Mouse (Mus musculus): ENCODE data around the gene Gm20538. TPM values are rescaled to one million over a fixed set of nuclear protein-coding genes. Genes with fewer than 3 reads are reported as not detected.
A peak's percentile ranks its signal among the peaks of the same experiment; 100 is the strongest.

Gene Gm20538
- polyA plus RNA-seq, 1 experiment from 2014 or later = not detected

DNA sequence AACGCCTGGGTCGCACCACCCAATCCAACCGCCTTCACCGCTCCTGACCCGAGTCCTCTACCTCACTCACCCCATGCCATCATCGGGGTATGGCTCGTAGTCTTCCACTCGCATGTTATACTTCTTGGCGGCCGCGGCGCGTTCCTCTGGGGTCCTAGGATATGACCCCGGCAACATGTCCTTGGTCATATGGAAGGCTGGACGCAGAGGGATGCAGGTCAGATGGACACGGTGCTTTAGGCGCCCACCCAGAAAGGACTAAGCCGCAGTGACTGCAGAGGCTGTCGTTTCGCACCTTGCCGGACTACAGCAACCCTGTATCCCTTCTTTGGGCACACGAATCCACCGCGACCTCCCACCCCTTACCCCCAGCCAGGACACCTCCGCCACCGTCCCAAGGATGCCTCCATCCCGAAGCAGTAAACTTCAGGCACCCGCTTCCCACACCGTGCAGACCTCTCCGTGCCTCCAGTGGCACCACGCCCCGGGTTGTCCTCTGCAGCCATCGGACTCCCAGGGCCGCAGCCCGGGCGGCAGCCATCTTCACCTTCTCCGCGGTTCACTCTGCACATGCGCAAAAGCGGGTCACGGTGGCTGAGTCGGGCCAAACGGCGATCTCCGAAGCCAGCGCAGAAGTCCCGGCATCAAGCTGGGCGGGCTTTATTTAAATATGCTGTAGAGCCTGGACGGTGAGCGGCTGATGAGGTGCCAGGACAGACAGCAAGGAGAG lies 2.4 kb upstream of the Gm20538 start, which contains the start of gene Ndufb8:
Ndufb8 (minus strand) TSS at position 580 of the 730 bp plus-strand sequence.
- H3K4me3 ChIP-seq = peak within 1 kb of the TSS; percentile 77
- H3K27ac ChIP-seq = peak within 1 kb of the TSS; percentile 94
- peak; percentile 99 for DNase-seq (ENCODE audit: low spot score)
- H3K36me3 ChIP-seq = peaks cover 37% of the 10 kb centered on the region
- peaks cover 15% of the 10 kb centered on the region for H3K4me1 ChIP-seq
- peaks cover 7% of the 10 kb centered on the region; the same call in 1 of the 2 replicates for H3K27me3 ChIP-seq (ENCODE audit: low read depth, poor library complexity, severe bottlenecking)
- WGBS = under 1% methylated on average over 50 of the region's 50 CpGs
- H3K9me3 ChIP-seq (replicated peaks) = no peaks in the 10 kb centered on the region

DNA sequence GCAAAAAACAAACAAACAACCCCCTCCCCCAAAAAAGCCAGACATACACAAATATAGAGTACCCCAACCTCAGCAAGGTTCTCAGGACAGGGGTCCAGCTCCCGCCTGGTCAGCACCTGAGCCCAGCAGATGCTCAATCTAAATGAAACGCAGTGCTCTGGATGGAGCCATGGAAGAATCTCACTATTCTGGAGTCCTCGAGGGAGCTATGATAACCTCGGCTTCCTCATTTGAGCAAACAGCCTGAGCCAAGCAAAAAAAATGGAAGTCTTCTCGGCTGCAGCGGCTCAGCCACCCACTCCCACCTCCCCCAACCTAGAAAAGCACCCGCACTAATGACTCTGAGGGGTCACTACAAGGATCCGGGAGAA lies 1.8 kb upstream of the Gm20538 start:
- WGBS = 10% methylated on average over 8 of the region's 8 CpGs
- Histone ChIP-seq H3K4me3 (peak overlapping the region; percentile 77), H3K4me1 (peaks cover 15% of the 10 kb centered on the region), H3K36me3 (peaks cover 43% of the 10 kb centered on the region), H3K27ac (peak overlapping the region; percentile 94), H3K27me3 (ENCODE audit: low read depth, poor library complexity, severe bottlenecking) (peaks cover 5% of the 10 kb centered on the region; the same call in 1 of the 2 replicates), H3K9me3 (replicated peaks) (no peaks in the 10 kb centered on the region)
- DNase-seq (ENCODE audit: low spot score) = no peak

DNA sequence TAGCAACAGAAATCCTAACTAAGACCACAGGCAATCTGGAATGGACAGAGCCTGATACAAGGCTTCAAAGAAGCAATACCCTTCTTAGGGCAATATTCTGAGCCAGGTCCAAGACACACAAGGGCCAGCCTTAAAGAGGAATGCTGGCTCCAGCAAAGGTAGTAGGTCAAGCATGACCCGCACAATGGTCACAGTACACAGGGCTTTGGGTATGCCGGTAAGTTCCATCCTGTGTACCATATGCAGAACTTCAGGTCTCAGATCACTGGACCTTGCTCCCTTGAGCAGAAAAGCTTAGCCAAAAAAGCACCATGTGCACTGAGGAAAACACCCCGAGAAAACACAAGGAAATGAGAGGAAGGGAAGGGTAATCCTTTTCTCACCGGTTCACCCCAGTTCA lies 655 bp upstream of the Gm20538 start:
- no peak overlapping the region for H3K27ac ChIP-seq
- H3K4me1 ChIP-seq = peaks cover 15% of the 10 kb centered on the region
- peaks cover 55% of the 10 kb centered on the region for H3K36me3 ChIP-seq
- WGBS = 96% methylated on average over 4 of the region's 4 CpGs
- H3K27me3 ChIP-seq (ENCODE audit: low read depth, poor library complexity, severe bottlenecking) = no peaks in the 10 kb centered on the region
- DNase-seq (ENCODE audit: low spot score) = no peak
- no peak overlapping the region for H3K4me3 ChIP-seq
- no peaks in the 10 kb centered on the region for H3K9me3 ChIP-seq (replicated peaks)

GRCm38 (mm10) chr19:44545321-44546041 lies 7.2 kb downstream of the Gm20538 start, which contains the start of gene Sec31b:
Sec31b (minus strand) TSS chr19:44545864.
- WGBS = under 1% methylated on average over 47 of the region's 47 CpGs
- DNase-seq (ENCODE audit: low spot score) = peak; percentile 79
- Histone ChIP-seq H3K9me3 (replicated peaks) (peaks cover 2% of the 10 kb centered on the region; the same call in 1 of the 2 replicates), H3K4me1 (peaks cover 7% of the 10 kb centered on the region), H3K4me3 (peak within 1 kb of the TSS; percentile 61), H3K27ac (peak within 1 kb of the TSS; percentile 73), H3K36me3 (peaks cover 28% of the 10 kb centered on the region), H3K27me3 (ENCODE audit: low read depth, poor library complexity, severe bottlenecking) (0 out of 2 replicates have a peak, but pooled peaks cover 7% of the 10 kb centered on the region)

GRCm38 (mm10) chr19:44544775-44545174 lies 7.9 kb downstream of the Gm20538 start:
- Histone ChIP-seq H3K4me1 (peaks cover 7% of the 10 kb centered on the region), H3K27me3 (ENCODE audit: low read depth, poor library complexity, severe bottlenecking) (0 out of 2 replicates have a peak, but pooled peaks cover 7% of the 10 kb centered on the region), H3K9me3 (replicated peaks) (peaks cover 2% of the 10 kb centered on the region; the same call in 1 of the 2 replicates), H3K4me3 (peak overlapping the region; percentile 61), H3K36me3 (peaks cover 21% of the 10 kb centered on the region), H3K27ac (no peak overlapping the region)
- DNase-seq (ENCODE audit: low spot score) = peak; percentile 78
- WGBS = 3% methylated on average over 13 of the region's 13 CpGs

GRCm38 (mm10) chr19:44544372-44544771 lies 8.3 kb downstream of the Gm20538 start:
- Histone ChIP-seq H3K4me1 (peaks cover 7% of the 10 kb centered on the region), H3K27me3 (ENCODE audit: low read depth, poor library complexity, severe bottlenecking) (0 out of 2 replicates have a peak, but pooled peaks cover 7% of the 10 kb centered on the region), H3K27ac (no peak overlapping the region), H3K9me3 (replicated peaks) (peaks cover 2% of the 10 kb centered on the region; the same call in 1 of the 2 replicates), H3K4me3 (peak overlapping the region; percentile 61; the same call in 1 of the 2 replicates), H3K36me3 (peaks cover 17% of the 10 kb centered on the region)
- WGBS = 65% methylated on average over 10 of the region's 10 CpGs
- no peak for DNase-seq (ENCODE audit: low spot score)

GRCm38 (mm10) chr19:44542694-44543178 lies 9.9 kb downstream of the Gm20538 start:
- 88% methylated on average over 8 of the region's 8 CpGs for WGBS

GRCm38 (mm10) chr19:44537416-44537815 lies 15.2 kb downstream of the Gm20538 start:
- H3K27ac ChIP-seq = no peak overlapping the region
- no peak overlapping the region for H3K4me3 ChIP-seq

More at GRCm38 (mm10) chr19:44542694-44543178, 9.9 kb downstream of the Gm20538 start:
- H3K27me3 ChIP-seq (ENCODE audit: low read depth, poor library complexity, severe bottlenecking) = 0 out of 2 replicates have a peak, but pooled peaks cover 7% of the 10 kb centered on the region
- H3K9me3 ChIP-seq (replicated peaks) = peaks cover 2% of the 10 kb centered on the region; the same call in 1 of the 2 replicates
- H3K4me3 ChIP-seq = no peak overlapping the region
- no peak overlapping the region for H3K27ac ChIP-seq
- peaks cover under 1% of the 10 kb centered on the region; the same call in 1 of the 2 replicates for H3K36me3 ChIP-seq
- H3K4me1 ChIP-seq = peaks cover 7% of the 10 kb centered on the region
- DNase-seq (ENCODE audit: low spot score) = no peak

DNA sequence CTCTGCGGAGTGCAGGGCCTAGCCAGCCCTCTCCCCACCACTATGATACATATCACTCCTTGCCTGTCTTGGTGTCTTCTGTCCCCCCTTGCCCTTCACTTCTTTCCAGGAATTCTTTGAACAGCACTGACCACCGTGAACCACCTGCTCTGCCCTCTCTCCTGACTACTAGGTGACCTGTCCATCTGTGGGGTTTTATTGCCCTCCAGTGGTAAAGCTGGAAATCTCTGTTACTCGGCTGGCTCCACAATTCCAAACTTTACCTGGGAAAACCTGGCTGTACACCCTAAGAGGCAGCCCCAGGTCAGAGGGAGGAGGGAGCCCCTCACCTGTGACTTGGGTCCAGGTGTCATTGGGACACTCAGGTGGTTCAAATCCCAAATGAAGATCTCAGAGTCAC lies 17.3 kb downstream of the Gm20538 start:
- H3K27ac ChIP-seq = no peak overlapping the region
- 39% methylated on average over 3 of the region's 3 CpGs for WGBS
- H3K9me3 ChIP-seq (replicated peaks) = no peaks in the 10 kb centered on the region; the same call in 1 of the 2 replicates
- H3K36me3 ChIP-seq = no peaks in the 10 kb centered on the region
- peaks cover 17% of the 10 kb centered on the region for H3K27me3 ChIP-seq (ENCODE audit: low read depth, poor library complexity, severe bottlenecking)
- no peak overlapping the region for H3K4me3 ChIP-seq
- H3K4me1 ChIP-seq = peaks cover 6% of the 10 kb centered on the region; the same call in 1 of the 2 replicates
- DNase-seq (ENCODE audit: low spot score) = no peak

More at GRCm38 (mm10) chr19:44537416-44537815, 15.2 kb downstream of the Gm20538 start:
- peaks cover 5% of the 10 kb centered on the region; the same call in 1 of the 2 replicates for H3K27me3 ChIP-seq (ENCODE audit: low read depth, poor library complexity, severe bottlenecking)
- H3K9me3 ChIP-seq (replicated peaks) = peaks cover 2% of the 10 kb centered on the region; the same call in 1 of the 2 replicates
- 88% methylated on average over 8 of the region's 8 CpGs for WGBS
- H3K4me1 ChIP-seq = peaks cover 6% of the 10 kb centered on the region; the same call in 1 of the 2 replicates
- no peak for DNase-seq (ENCODE audit: low spot score)
- no peaks in the 10 kb centered on the region for H3K36me3 ChIP-seq

DNA sequence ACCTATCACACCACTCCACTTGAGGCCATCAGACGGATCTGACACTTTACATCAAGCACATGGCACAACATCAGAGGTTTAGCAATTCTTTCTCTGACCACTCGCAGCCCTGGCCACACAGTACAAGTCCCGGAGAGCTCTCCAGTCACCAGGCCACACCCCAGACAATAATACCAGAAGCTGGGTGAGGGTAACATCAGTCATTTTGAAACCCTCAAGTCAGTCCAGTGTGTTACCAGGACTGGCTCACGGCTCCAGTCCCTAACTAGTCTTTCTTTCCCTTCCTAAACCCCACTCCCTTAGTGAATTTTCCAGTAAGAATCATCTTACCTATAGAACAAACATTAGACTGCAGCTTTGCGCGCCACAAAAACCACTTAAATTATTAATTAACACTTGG lies 22.6 kb downstream of the Gm20538 start:
- 86% methylated on average over 6 of the region's 6 CpGs for WGBS
- Histone ChIP-seq H3K9me3 (replicated peaks) (no peaks in the 10 kb centered on the region), H3K36me3 (no peaks in the 10 kb centered on the region), H3K4me1 (peaks cover 6% of the 10 kb centered on the region; the same call in 1 of the 2 replicates), H3K27me3 (ENCODE audit: low read depth, poor library complexity, severe bottlenecking) (peaks cover 17% of the 10 kb centered on the region), H3K4me3 (no peak overlapping the region), H3K27ac (no peak overlapping the region)
- no peak for DNase-seq (ENCODE audit: low spot score)

DNA sequence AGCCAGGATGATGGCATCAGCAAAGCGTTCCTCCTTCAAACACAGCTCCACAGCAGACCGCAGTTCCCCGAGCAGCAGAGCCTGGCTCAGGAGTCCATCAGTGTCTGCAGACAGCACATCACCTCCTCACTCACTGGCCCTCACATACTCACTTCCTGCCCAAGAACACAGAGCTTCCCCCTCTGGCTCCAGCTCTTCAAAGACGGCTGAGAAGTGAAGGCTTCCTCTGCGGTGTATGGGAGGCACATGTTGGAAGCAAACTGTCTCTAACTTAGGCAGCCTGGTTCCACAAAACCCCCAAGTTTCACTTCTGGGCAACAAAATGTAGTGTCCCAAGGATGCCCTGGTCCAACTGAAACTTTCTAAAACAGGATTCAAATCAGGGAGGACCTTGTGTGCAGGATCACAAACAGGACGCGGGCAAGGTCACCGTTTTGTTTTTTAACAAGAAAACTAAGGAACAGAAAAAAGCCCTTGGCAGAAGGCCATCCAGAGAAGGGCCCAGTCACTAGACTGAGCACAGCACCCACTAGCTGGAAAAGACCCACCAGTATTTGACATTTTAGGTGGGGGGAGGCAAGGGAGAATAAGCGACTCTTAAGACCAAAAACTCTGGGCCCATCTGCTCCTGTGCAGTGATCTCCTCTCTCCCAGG lies 27.0 kb downstream of the Gm20538 start:
- H3K36me3 ChIP-seq = no peaks in the 10 kb centered on the region
- no peak for DNase-seq (ENCODE audit: low spot score)
- no peak overlapping the region for H3K4me3 ChIP-seq
- H3K27ac ChIP-seq = no peak overlapping the region
- H3K4me1 ChIP-seq = no peaks in the 10 kb centered on the region
- H3K27me3 ChIP-seq (ENCODE audit: low read depth, poor library complexity, severe bottlenecking) = 0 out of 2 replicates have a peak, but pooled peaks cover 4% of the 10 kb centered on the region
- 86% methylated on average over 9 of the region's 9 CpGs for WGBS
- H3K9me3 ChIP-seq (replicated peaks) = no peaks in the 10 kb centered on the region

- WGBS = 36% methylated on average over 7 of the region's 7 CpGs
- Histone ChIP-seq H3K27ac (no peak overlapping the region), H3K36me3 (no peaks in the 10 kb centered on the region), H3K4me3 (no peak overlapping the region), H3K9me3 (replicated peaks) (no peaks in the 10 kb centered on the region), H3K27me3 (ENCODE audit: low read depth, poor library complexity, severe bottlenecking) (peaks cover 62% of the 10 kb centered on the region), H3K4me1 (peaks cover 17% of the 10 kb centered on the region)
- no peak for DNase-seq (ENCODE audit: low spot score)
Measured at GRCm38 (mm10) chr19:44519152-44519551, 33.5 kb downstream of the Gm20538 start.
